Mouse (Mus musculus) heart, adult 10 weeks (tissue): ENCODE data around the gene Slc25a16. TPM values are rescaled to one million over a fixed set of nuclear protein-coding genes. Genes with fewer than 3 reads are reported as not detected.

ENCODE experiments used
- polyA plus RNA-seq: library from polyadenylated mRNA; stranded (reverse); fragments of 350-450 nt; fragmentation: Illumina TruSeq; extraction: RNeasy Lipid Tissue Mini Kit (QIAGEN cat#74804); gene quantifications from one replicate; pipeline ENCODE4 v1.2.3, GENCODE M21; 2014; ENCODE audit warnings: low read depth, low replicate concordance

The Slc25a16 gene
- polyA plus RNA-seq = 24.9 TPM

DNA sequence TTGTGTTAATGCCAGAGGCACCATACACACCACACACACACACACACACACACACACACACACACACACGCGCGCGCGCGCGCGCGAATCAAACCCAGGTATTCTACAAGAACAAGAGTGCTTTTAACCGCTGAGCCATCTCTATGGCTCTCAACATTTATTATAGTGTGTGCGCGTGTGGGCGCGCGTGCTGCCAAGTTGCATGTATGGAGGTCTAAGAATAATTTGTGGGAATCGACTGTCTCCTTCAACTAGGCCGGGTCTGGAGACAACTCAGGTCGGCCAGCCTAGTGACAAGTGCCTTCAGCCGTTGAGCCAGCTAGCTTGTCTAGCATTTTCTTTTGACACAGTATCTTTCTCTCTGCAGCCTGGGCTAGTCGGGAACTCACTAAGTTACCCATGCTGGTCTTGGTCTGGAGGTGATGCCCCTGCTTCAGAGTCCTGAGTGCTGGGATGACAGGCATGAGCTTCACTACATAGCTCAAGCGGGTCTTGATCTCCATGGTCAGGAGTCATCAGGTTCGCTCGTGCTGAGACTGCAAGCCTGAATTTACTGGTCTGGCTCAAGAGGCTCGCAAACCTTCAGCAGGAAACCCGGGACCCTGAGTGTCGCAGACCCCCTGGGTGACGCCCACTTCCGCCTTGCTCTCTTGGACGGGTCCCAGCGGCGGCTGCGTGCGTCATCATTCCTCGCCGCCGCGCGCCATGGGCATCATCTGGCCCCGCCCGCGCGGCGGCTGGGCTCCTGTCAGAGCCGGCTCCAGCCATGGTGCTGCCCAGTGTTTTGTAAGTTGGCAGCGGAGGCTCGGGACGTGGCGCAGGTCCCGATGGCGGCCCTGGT is at the start of gene Slc25a16:
Gene Slc25a16 (plus strand): TSS at position 709 of the 841 bp plus-strand sequence.

DNA sequence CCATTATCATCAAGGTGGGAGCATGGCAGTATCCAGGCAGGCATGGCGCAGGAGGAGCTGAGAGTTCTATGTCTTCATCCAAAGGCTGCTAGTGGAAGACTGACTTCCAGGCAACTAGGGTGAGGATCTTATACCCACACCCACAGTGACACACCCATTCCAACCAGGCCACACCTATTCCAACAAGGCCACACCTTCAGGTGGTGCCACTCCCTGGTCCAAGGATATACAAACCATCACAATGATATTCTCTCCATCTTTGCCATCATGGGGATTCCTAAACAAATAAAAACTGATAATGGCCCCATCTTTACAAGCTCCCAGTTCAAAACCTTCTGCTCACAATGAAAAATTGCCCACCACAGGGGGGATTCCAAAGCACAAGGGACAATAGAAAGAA is 11.5 kb upstream of the Slc25a16 start, which contains the start of gene Tet1:
Gene Tet1 (minus strand): TSS at position 101 of the 400 bp plus-strand sequence.

DNA sequence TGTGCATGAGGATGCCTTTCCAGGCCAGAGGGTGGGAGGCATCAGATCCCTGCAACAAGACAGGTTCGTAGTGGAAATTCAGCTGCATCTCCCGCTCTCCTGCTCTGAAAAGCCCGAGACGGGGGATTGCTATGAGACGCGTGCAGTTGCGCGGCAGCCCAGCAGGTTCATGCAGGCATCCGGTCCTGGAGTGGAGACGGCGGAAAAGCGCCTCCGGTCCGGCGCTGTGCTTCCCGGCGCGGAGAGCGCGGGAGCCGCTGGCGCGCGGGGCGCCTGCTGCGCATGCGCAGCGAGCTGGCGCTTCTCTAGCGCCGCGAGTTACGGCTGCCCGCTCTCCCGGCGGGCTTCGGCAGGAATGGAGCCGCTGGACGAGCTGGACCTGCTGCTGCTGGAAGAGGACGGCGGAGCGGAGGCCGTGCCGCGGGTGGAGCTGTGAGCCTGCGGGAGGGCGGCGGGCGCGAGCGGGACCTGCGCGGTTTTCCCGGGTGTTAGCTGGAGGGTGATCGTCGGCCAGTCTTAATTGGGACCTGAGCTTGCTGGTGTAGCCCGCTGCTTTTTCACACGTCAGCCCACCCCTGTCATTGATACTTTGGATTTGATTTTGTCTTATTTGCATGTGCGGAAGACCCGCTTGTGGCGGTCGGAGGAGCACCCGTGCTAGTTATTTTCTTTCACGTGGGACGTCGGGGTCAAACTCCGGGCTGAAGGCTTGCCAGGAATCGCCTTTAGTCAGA is 26.5 kb downstream of the Slc25a16 start, which contains the start of gene Dna2:
Gene Dna2 (plus strand): TSS at position 289 of the 734 bp plus-strand sequence.

GRCm38 (mm10) chr10:62980039-62980954 is 59.9 kb downstream of the Slc25a16 start, which contains the start of gene Rufy2:
Rufy2 (plus strand) TSS chr10:62980223.

Other genes starting within 250 kb of the Slc25a16 start
- 0.92 TPM for gene Stox1, start 194.5 kb upstream of the Slc25a16 start, polyA plus RNA-seq
- gene Ccar1, start 128.3 kb upstream of the Slc25a16 start, polyA plus RNA-seq = 41.1 TPM
- 1.8 TPM for gene Tet1, start 11.6 kb upstream of the Slc25a16 start, polyA plus RNA-seq
- gene Dna2, start 26.4 kb downstream of the Slc25a16 start, polyA plus RNA-seq = 1.2 TPM
- 7.9 TPM for gene Rufy2, start 59.6 kb downstream of the Slc25a16 start, polyA plus RNA-seq
- gene Hnrnph3, start 103.6 kb downstream of the Slc25a16 start, polyA plus RNA-seq = 63.8 TPM
- 2.7 TPM for gene Pbld2, start 103.7 kb downstream of the Slc25a16 start, polyA plus RNA-seq
- gene Pbld1, start 139.5 kb downstream of the Slc25a16 start, polyA plus RNA-seq = 2.7 TPM
- gene Atoh7, start 179.0 kb downstream of the Slc25a16 start, polyA plus RNA-seq = not detected